Mouse (Mus musculus): Measurements from ENCODE around the gene Gpr62.

- TF ChIP-seq ZKSCAN1 (IDR thresholded peaks at IDR 0.05; ENCODE audit: borderline replicate concordance, low read depth, low read length) = no peak
- TF ChIP-seq POLR2AphosphoS2 (IDR thresholded peaks at IDR 0.05; ENCODE audit: low read depth, low read length) = peak; percentile 85; the same call in 1 of the 2 replicates
- TF ChIP-seq POLR2A (IDR thresholded peaks at IDR 0.05; ENCODE audit: low read depth, low read length) = peak; percentile 92
- TF ChIP-seq CTCF (conservative IDR thresholded peaks at IDR 0.05 in 1 of 2, IDR thresholded peaks at IDR 0.05 in 1 of 2; ENCODE audit: low read depth in 2 of 2, low read length in 2 of 2) = no peak
Measured at GRCm38 (mm10) chr9:106429221-106430014, 36.3 kb downstream of the Gpr62 start, which contains the start of gene Rpl29.

Measured in CH12.LX (cell line).